Mouse (Mus musculus) layer of hippocampus, postnatal 36 days (tissue): Measurements from ENCODE around the gene Lrrc17. TPM values are rescaled to one million over a fixed set of nuclear protein-coding genes. Genes with fewer than 3 reads are reported as not detected.

Experiments used
- DNase-seq, 2 experiments: peaks; one replicate each; pipeline ENCODE4 v3.0.0; 2022
- total RNA-seq, 2 experiments: library from RNA; stranded (reverse); gene quantifications; 2 replicates each; pipeline ENCODE4 v1.2.3; 2021

The Lrrc17 gene
- under 1 TPM; 0.15 to 0.25 TPM for total RNA-seq

- DNase-seq: no peak
Measured at GRCm38 (mm10) chr5:21543409-21544201, at the start of gene Lrrc17. Gene Lrrc17, plus strand, starts transcription at chr5:21543559.

GRCm38 (mm10) chr5:21494781-21495180 lies 48.6 kb upstream of the Lrrc17 start:
- DNase-seq: no peak

GRCm38 (mm10) chr5:21496321-21496720 lies 47.0 kb upstream of the Lrrc17 start:
- DNase-seq: no peak

DNA sequence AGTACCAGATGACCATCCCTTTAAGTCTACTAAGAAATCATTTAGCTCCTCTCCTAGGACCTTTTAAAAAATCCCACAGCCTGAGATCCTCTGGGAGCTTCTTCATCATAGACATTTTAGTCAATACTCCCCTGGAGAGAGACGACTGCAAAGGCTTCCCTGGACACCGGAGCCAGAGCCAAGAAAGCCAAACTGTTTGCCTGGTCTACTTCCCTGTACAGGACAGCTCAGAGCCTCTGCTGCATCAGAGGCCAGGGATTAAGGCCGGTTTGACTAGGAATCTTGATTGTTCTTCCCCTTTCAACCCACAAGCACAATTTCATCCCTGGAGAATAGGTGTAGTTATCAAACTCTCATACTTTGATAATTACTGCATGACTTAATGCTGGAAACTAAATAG lies 46.5 kb upstream of the Lrrc17 start:
- no peak for DNase-seq

DNA sequence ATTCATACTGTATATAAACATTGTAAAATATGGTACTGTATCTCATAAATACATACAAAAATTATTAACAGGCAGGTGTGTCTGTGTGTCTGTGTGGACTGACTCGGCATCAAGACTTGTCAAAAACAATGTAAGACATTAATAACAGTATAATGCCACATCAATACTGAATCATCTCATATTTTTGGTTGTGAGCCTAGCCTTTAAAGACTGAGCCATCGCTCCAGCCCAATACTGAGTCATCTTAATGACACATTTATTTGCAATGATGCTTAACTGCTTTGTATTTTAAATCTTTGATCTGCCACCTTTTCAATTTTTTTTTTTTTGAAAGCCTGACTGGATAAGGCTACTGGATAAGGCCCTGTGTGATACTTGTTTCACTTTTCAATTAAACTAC lies 44.9 kb upstream of the Lrrc17 start:
- DNase-seq: no peak

- DNase-seq: no peak
Measured at GRCm38 (mm10) chr5:21498925-21499324, 44.4 kb upstream of the Lrrc17 start.

DNA sequence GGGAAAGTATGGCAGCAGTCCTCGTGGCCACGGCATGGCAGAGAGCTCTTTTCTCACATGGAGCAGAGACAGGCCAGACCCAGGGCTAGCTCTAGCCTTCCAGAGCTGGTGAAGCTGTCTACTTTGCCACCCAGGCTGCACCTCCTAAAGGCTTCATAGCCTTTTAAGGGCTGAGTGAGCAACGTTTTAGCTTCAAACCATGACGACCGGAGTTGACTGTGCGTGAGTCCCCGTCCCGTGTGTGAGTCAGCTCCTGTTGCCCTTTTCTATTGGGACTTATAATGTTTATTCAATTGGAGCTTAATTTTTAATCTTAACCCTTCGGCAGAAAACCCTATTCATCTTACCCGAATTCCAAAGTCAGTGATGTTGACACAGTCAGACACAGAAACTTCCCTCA lies 43.2 kb upstream of the Lrrc17 start:
- DNase-seq: no peak

DNA sequence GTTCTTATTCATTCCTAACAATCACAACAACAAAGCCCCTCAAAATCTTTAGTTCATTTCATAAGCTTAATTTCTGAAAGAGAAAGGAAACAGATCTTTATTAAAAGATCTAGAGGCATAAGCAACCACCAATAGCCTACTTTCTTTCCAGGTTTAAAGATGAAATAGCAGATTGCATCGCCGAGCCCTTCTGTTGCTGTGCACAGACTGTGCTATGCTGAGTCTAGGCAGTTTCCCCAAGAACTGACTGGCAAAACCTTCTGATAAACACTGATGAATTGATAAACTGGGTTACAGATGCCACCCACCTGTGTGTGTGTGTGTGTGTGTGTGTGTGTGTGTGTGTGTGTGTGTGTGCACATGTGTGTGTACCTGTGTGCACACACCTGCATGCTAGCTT lies 42.4 kb upstream of the Lrrc17 start:
- peak; percentile 18 to 25 for DNase-seq

DNA sequence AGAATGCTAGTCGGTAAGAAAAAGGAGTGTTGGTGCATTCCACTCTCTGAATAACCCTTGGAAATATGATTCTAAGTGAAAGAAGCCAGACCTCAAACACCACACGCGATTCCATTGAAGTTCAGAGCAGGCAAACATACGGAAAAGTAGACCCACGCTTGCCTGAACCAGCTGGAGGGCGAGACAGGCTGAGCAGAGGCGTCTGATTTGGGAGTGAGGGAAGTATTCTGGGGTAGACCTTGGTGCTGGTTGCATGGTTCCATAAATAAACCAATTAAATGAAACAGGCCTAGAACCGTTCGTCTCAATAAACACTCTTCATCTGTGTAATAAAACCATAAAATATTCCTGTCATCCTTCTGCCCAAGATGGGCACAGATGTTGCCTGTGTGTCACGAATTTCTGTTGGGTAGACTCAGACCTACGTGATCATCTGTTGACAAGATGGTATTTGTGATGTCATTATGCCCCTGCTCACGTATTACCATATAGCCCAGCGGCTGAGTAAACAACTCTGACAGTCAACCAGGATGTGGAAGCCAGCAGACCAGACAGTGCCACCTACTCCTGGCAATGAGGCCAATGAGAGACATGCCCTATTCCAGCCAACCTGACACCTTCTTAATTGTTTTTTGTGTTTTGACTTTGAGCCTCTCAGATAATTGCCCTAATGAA lies 40.3 kb upstream of the Lrrc17 start:
- peak; percentile 67 to 73 for DNase-seq

GRCm38 (mm10) chr5:21505159-21505558 lies 38.2 kb upstream of the Lrrc17 start:
- DNase-seq: no peak

DNA sequence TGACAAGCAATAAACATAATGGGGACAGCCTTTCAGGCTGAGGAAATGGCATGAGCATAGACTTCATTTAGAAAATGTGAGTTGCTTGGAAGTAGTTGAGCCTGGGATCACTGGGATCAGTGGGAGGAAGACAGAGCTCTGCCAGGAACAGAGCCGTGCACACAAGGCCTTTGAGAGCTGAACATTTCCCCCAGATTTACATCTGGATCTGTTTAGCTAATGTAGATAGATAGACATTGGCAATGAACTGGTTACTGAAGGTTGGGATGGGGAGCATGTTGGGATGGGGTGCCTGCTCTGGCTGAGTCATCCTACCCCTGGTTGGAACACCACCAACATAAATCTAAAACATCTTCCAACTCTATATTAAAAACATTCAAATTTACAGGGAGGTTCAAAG lies 36.5 kb upstream of the Lrrc17 start:
- DNase-seq: no peak

GRCm38 (mm10) chr5:21509801-21510200 lies 33.6 kb upstream of the Lrrc17 start:
- DNase-seq: no peak

DNA sequence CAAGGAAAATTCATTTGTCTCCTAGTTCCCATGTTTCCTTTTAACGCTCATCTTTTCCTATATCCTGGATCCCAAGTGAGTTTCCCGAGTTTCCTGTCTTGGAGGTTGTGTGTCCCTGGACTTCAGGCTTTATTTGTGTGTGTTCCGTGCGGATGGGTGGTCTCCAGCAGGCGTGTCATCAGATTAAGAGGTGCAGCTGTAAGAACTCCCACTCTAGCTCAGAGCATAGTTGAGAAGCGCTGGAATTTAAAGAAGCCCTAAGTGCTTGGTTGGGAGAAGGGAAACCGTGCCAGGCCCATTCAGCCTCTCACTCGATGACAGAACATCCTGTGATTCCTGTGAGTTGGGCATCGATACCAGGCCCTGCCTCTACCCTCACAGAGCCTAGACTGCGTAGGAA lies 30.0 kb upstream of the Lrrc17 start:
- DNase-seq: no peak

DNA sequence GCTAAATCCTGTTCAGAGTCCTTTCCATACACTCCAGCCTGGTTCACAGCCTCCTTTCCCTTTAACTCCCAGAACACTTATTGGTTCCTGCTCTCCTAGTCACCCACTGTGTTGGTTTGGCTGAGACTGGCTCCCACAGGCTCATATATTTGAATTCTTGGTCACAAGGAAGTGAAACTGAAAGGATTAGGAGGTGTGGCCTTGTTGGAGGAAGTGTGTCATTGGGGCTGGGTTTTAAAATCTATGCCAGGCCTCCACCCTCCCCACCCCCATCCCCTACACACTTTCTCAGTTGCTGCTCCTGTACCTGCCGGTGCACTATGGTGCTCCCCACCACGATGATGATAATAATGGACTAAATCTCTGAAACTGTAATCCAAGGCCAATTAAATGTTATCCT lies 25.8 kb upstream of the Lrrc17 start:
- DNase-seq: no peak

DNA sequence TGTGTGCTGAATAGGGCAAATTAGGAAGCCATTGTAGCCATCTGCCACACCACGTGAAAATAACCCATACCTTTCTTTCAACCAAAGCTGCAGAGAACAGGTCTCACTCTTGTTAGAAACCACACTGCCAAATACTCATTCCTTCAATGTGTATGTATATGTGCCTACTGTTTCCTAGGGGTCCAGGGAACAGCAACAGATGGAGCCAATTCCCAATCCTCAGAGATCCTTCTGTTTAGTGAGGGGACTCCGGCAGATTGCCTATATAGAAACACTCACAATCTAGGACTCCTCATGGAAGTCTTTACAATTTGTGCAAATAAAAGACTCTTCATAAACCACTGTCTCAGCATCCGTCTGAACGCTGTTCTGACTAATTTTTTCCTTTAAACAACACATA lies 25.2 kb upstream of the Lrrc17 start:
- no peak for DNase-seq

DNA sequence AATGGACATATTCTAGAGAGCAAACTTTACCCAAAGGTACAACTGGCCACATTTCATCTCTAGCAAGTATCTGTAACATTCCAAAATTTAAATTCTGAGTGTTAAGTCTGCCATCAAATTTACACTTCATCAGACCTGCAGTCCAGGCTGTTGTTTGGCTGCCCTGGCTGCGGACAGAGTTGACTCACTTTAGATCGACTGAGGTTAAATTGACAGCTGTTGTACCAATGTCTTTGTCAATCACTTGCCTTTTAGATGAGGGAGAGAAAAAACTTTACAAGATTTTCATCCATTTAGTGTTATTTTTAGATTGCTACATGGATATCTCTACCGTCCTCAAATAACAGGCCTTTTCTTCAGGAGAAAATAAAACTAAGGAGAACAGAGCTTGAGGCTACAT lies 24.2 kb upstream of the Lrrc17 start:
- DNase-seq: no peak

DNA sequence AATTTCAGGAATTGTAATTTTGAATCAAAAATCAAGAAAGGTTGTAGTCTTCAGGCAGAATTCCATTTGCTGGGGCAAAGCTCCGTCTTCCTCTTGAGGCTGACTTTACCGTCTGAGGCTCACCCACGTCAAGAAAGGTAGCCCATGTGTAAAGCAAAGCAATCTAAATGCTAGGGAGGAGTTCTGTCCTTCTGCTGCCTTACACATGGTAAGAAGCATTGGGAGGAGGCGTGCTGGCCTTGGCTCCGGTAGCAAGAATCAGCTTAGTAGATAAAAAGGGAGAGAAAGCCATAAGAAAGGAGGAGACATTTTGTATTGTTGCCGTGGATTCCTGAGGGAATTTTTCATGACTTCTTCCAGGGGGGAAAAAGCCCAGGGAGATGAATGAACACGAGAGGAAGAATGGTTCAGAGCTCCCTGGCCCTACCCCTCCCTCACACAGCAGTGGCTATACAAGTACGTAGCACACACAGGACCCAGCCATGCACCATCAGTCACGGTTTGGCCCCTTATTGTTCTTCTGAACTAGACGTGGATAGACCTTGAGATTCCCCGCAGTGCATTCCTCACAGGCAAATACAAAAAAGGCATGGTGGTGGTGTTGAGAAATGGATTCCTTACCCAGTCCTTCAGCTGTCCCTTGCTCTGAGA lies 16.4 kb upstream of the Lrrc17 start:
- no peak for DNase-seq

DNA sequence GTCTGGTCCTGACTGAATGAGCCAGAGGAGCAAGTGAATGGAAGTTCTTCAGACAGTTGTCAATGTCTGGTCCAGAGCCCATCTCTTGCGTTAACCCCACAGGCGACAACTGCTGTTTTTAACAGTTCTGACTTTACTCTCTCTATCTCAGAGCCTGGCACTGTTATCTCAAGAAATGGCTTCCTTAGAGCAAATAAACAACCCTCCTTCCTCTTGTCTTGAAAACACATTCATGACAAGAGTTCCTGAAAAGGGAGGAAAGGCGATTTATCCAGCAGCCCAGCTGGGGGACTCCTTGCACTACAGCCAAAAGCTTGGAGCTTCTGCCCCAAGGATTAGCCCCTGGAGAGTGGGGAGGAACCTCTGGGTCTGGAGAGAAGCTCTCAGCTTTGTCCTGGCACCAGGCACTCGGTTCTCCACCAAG lies 15.9 kb upstream of the Lrrc17 start:
- no peak for DNase-seq

- no peak for DNase-seq
Measured at GRCm38 (mm10) chr5:21528068-21528842, 15.1 kb upstream of the Lrrc17 start.

GRCm38 (mm10) chr5:21529110-21529720 lies 14.1 kb upstream of the Lrrc17 start:
- no peak for DNase-seq

DNA sequence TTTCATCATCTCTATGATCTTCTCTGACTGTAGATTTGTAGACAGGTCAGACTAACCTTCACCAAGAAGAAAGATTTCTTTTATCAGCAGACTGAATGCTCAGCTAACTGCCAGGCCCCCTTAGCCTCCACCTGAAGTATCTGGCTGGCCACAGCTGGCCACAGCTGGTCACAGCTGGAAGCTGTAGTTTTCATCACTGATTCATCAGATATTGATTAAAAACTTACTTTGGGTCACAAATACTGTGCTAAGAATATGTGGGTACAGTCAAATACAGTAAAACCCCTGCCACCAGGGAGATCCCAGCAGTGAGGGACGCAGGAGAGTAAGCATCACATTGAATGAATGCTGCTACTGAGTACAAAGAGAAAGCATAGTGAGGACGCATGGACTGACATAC lies 11.2 kb upstream of the Lrrc17 start:
- no peak for DNase-seq

GRCm38 (mm10) chr5:21532921-21533320 lies 10.4 kb upstream of the Lrrc17 start:
- DNase-seq: no peak
